Mouse (Mus musculus) layer of hippocampus, postnatal 36 days (tissue): Measurements from ENCODE around the gene Tmem87b. TPM values are rescaled to one million over a fixed set of nuclear protein-coding genes. Genes with fewer than 3 reads are reported as not detected.
A peak's percentile ranks its signal among the peaks of the same experiment; 100 is the strongest.

Source experiments
- DNase-seq, 2 experiments: peaks; one replicate each; pipeline ENCODE4 v3.0.0; 2022
- total RNA-seq, 2 experiments: library from RNA; stranded (reverse); gene quantifications; 2 replicates each; pipeline ENCODE4 v1.2.3; 2021

Gene Tmem87b
- total RNA-seq, 2 experiments from 2014 or later, result 34.7 to 36.1 TPM

DNA sequence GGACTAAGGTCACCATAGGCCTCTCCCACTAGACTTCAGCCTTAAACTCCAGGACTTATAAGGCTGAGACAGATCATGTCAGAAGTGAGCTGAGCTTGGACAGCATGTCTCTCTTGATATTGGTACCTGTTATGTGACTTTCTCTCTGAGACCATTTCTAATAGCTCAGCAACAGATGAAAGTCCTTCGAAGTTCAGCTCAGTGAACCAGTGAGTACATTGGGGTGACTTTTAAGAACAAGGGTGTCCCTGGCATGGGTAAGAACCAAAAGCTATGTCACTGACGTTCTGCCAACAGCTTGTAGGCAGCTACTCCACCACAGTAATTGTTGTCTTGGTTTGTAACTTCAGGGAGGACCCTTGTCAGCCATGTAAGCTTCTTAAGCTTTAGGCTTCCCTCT is 2.7 kb downstream of the Tmem87b start:
- DNase-seq, result no peak

DNA sequence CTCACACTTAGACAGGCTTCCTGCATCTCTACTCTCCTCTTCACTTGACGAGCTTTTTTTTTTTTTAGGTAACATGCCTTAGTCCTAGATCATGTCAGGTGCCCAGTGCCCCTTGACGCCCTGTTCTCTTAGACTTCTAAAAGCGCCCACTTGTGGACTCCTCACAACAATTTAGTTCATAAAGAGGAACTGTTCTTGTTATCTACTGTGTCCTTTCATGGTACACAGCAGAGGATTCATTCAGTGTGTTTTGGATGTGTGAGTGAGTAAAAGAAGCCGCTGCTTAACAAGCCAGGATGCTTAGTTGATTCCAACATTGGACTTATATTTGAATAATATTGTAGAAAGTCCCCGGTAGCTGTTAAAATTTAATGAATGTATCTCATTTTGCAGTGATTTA is 6.0 kb downstream of the Tmem87b start:
- no peak for DNase-seq

DNA sequence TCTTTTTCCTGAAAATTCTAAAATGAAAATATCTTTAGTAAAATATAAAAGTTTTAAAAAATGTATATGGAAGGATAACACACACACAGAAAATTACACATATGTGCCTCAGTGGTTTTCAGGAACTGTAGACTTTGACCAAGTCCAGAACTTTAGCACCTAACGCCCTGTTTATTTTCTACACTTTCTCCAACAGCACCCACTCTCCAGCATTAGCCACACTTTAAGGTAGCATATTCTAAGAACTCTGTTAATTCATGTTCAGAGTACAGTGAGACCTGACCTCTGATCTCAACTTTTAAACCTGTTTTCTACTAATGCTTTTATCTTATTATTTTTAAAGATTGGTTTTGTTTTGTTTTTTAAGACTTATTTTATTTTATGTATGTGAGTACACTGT is 9.9 kb downstream of the Tmem87b start:
- no peak for DNase-seq

- no peak for DNase-seq
Measured at GRCm38 (mm10) chr2:128832611-128833010, 14.7 kb downstream of the Tmem87b start.

GRCm38 (mm10) chr2:128833035-128833434 is 15.1 kb downstream of the Tmem87b start:
- DNase-seq, result no peak

DNA sequence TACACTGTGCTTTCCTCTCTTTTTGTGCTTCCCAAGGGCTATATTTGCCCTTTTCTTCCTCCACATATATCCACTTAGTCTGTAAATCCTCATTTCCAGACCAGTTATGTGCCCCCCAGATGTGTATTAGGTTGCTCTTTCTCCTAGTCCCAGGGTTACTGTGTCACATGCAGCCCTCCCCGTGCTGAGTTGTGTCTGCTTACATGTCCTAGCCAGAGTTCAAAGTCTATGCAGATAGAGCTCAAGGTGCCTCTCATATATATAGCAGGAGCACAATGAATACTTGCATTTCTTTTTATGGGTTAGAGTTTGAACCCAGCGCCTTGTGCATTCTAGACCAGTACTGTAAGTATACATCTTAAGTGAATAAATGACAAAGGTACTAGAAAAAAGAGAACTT is 15.5 kb downstream of the Tmem87b start:
- DNase-seq, result no peak

- DNase-seq, result no peak
Measured at GRCm38 (mm10) chr2:128837531-128837930, 19.6 kb downstream of the Tmem87b start.

GRCm38 (mm10) chr2:128838611-128839010 is 20.7 kb downstream of the Tmem87b start:
- no peak for DNase-seq

GRCm38 (mm10) chr2:128839501-128839900 is 21.6 kb downstream of the Tmem87b start:
- no peak for DNase-seq

- DNase-seq, result no peak
Measured at GRCm38 (mm10) chr2:128842437-128842836, 24.5 kb downstream of the Tmem87b start.

DNA sequence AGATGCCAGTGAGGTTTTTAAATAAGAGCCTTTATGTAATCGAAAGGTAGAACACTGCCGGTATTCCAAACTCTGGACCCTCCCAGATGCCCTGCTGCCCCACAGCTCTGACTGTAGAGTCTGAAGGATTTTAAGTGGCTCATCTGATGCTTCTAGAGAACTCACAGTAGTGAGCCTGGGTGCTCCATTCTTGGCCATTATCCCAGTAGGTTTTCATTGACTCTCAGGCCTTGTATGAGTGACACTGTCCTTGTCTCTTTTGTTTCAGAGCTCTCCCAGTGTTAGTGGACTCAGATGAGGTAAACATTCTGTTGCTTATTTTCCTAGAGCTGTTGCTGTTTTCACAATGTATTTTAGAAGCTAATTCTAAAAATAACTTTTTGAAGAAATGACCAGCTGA is 32.1 kb downstream of the Tmem87b start:
- no peak for DNase-seq

- no peak for DNase-seq
Measured at GRCm38 (mm10) chr2:128856673-128857072, 38.8 kb downstream of the Tmem87b start.

GRCm38 (mm10) chr2:128858962-128859361 is 41.0 kb downstream of the Tmem87b start:
- DNase-seq, result no peak

DNA sequence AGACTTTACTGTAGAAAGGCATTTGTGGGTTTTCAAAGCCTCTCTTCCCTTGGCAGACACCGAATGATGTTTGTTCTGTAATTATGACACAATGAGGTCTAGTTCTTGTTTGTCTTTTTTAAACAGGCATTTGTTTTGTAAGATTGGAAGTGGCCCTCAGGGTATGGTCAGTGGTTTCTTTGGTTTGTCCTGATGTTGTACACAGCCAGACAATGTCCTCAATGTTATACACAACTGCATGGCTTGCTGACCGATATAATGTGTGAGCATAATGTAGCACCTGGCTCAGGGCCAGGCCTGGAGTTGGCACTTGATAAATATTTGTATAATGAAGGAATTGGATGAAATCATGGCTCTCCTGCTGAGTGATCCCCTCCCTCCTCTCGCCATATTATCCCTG is 41.9 kb downstream of the Tmem87b start:
- no peak for DNase-seq

GRCm38 (mm10) chr2:128862636-128863035 is 44.7 kb downstream of the Tmem87b start, which contains the start of gene Fbln7:
Gene Fbln7, plus strand, starts transcription at chr2:128862981.
- no peak for DNase-seq

GRCm38 (mm10) chr2:128863777-128864331 is 45.9 kb downstream of the Tmem87b start:
- peak; percentile 21 to 46 for DNase-seq

DNA sequence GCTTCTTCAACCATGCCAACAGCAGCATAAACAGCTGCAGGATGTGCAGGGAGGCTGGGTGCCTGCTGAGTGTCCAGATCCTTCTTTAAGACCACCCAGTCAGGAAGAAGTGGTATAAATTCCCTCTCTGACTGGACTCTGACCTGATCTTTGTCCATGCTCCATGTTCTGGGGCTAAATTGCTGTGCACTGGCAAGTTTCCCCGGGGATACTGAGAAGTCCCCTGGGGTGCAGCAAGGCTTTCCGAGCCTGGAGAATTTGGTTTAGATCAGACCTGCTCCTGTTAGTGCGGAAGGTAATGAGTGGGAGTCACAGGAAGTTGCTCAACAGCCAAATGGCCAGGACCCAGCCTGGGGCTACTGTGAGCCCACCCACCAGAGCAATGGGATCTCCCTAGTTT is 47.1 kb downstream of the Tmem87b start:
- no peak for DNase-seq

- DNase-seq, result no peak
Measured at GRCm38 (mm10) chr2:128871656-128872055, 53.7 kb downstream of the Tmem87b start.

DNA sequence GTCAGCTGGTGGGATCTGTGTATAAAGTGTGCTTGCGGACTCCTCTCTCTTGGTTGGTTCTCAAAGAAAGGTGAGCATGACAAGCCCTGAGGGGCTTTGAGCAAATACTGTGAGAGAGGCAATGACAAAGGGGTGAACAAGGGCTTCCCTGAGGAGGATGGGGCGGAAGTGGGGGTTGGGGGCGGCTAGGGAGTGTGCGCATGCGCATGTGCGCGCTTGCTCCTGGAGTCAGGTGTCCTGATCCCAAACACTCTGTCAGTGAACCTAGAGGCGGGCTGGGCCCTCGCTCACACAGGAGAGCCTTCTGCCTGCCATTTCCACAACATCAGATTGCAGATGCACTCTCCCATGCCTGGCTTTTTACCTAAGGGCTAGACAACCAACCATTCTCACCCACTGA is 54.3 kb downstream of the Tmem87b start:
- no peak for DNase-seq

GRCm38 (mm10) chr2:128875526-128875925 is 57.6 kb downstream of the Tmem87b start:
- no peak for DNase-seq

DNA sequence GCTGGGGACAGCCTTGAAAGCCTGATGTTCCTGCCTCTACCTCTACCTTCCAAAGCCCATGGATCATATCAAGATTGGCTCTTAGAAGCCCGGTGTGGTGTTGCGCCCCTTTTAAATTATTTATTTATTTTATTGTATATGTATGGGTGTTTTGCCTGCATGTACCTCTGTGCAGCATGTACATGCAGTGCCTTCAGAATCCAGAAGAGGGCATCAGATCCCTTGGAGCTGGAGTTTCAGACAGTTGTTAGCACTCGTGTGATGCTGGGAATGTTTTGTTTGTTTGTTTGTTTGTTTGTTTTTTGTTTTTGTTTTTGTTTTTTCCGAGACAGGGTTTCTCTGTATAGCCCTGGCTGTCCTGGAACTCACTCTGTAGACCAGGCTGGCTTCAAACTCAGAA is 63.3 kb downstream of the Tmem87b start:
- DNase-seq, result no peak

DNA sequence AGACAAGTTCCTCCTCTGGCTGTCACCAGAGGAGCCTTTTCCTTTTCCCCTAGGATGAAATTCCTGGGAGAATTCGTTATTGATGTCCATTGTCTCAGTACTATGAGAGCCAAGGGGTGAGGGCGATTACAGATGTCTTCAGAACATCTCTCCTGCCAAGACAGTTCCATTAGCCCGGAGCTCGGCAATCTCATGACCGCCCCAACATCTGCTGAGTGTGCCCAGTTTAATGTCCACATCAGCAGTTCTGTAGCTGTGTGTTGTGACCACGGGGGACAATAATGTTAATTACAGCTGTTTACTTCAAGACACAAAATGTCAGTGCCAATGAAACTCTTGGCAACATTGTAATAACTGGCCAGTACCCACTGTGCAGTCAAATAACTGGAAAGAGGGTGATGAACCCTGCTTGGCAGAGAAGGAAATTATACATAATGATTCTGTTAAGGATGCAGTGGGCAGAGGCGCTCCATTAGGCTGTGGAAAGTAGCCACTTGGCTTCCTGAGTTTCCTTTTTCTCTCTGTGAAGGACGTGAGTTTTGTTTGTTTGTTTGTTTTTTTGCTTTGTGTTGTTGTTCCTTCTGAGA is 67.4 kb downstream of the Tmem87b start:
- no peak for DNase-seq

GRCm38 (mm10) chr2:128887866-128888550 is 70.1 kb downstream of the Tmem87b start:
- DNase-seq, result no peak

DNA sequence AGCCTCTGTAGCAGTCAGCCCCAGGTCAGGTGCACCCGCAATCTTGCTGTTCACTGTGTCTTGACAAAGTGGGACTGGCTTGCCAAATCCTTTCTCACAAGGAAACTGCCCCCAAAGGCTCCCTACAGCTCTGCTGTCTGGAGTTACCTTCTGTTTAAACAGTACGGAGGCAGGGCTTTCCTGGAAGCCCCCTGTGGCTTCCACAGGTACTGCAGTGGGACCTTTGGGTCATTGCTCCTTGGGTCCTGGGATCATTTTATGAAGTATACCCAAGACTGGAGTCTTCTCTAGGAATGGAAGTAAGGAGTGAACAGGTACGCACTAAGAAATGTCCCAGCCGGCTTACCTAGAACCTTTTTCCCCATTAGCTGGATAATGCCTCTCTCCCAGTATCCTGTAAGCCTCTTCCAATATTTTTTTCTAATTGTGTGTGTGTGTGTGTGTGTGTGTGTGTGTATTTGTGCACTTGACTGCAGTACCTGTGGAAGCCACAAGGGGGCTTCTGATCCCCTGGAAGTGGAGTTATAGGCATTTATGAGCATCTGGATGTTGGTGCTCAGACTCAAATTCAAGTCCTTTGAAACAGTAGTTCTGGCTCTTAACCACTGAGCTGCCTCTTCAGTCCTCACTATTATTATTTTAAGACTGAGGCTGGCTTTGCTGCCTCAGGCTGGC is 72.9 kb downstream of the Tmem87b start:
- DNase-seq, result no peak
